Mouse (Mus musculus) midbrain, embryonic 10.5 days (tissue): ENCODE measurements around the gene Mboat7. TPM values are rescaled to one million over a fixed set of nuclear protein-coding genes. Genes with fewer than 3 reads are reported as not detected.

Experiments used
- DNase-seq: peaks from one replicate; pipeline ENCODE4 v3.0.0-alpha.2; 2017; ENCODE audit warnings: low spot score
- H3K27ac ChIP-seq: fragments of 300-500 bp; sonication (generic); replicated peaks from 2 replicates; pipeline ENCODE4 v1.5.1; 2016; ENCODE audit warnings: mild to moderate bottlenecking
- H3K27me3 ChIP-seq: fragments of 300-500 bp; sonication (generic); 2 replicates; pipeline ENCODE4 v1.6.1; 2016; ENCODE audit warnings: low read depth, mild to moderate bottlenecking; ENCODE audit not compliant: poor library complexity, severe bottlenecking
- H3K36me3 ChIP-seq: fragments of 300-500 bp; sonication (generic); 2 replicates; pipeline ENCODE4 v1.6.1; 2016; ENCODE audit warnings: mild to moderate bottlenecking, moderate library complexity
- H3K4me1 ChIP-seq: fragments of 300-500 bp; sonication (generic); 2 replicates; pipeline ENCODE4 v1.6.1; 2016
- H3K4me3 ChIP-seq: fragments of 300-500 bp; sonication (generic); 2 replicates; pipeline ENCODE4 v1.5.1; 2016; ENCODE audit warnings: mild to moderate bottlenecking, moderate library complexity
- H3K9me3 ChIP-seq: fragments of 300-500 bp; sonication (generic); replicated peaks from 2 replicates; pipeline ENCODE4 v1.6.1; 2016; ENCODE audit warnings: mild to moderate bottlenecking
- WGBS: fragments of 180-500 bp; shearing (Covaris S2); methylation state at CpG from one replicate; pipeline ENCODE4 v1.1.7; 2016; 5-methylcytosine and 5-hydroxymethylcytosine counted together
- polyA plus RNA-seq: library from polyadenylated mRNA; unstranded; fragments of >200 nt; fragmentation: Nextera tagmentation; extraction: Ambion mirVana; gene quantifications from 2 replicates; pipeline ENCODE4 v1.2.1, GENCODE M21; 2016

The Mboat7 gene
- polyA plus RNA-seq, 1 experiment from 2014 or later = 30.6 TPM

GRCm38 (mm10) chr7:3646188-3646587 lies 47.1 kb downstream of the Mboat7 start:
- Histone ChIP-seq H3K9me3 (0 out of 2 replicates have a peak, but pooled peaks cover 3% of the 10 kb centered on the region), H3K27ac (peak overlapping the region; percentile 97), H3K4me1 (peaks cover 40% of the 10 kb centered on the region), H3K4me3 (peak overlapping the region; percentile 100), H3K27me3 (0 out of 2 replicates have a peak, but pooled peaks cover 6% of the 10 kb centered on the region), H3K36me3 (peaks cover 54% of the 10 kb centered on the region)
- 32% methylated on average over 9 of the region's 9 CpGs for WGBS
- DNase-seq = no peak

- H3K4me1 ChIP-seq = peaks cover 40% of the 10 kb centered on the region
- H3K36me3 ChIP-seq = peaks cover 54% of the 10 kb centered on the region
- peak overlapping the region; percentile 97 for H3K27ac ChIP-seq
- DNase-seq = no peak
- H3K27me3 ChIP-seq = 0 out of 2 replicates have a peak, but pooled peaks cover 6% of the 10 kb centered on the region
- 0 out of 2 replicates have a peak, but pooled peaks cover 3% of the 10 kb centered on the region for H3K9me3 ChIP-seq
- under 1% methylated on average over 56 of the region's 58 CpGs for WGBS
- H3K4me3 ChIP-seq = peak overlapping the region; percentile 100
Observed at GRCm38 (mm10) chr7:3645488-3646025, 47.8 kb downstream of the Mboat7 start.

GRCm38 (mm10) chr7:3644672-3645487 lies 48.4 kb downstream of the Mboat7 start, which contains the start of gene Cnot3:
TSS of gene Cnot3 (plus strand) at chr7:3645268.
- WGBS = under 1% methylated on average over 58 of the region's 58 CpGs
- Histone ChIP-seq H3K9me3 (0 out of 2 replicates have a peak, but pooled peaks cover 3% of the 10 kb centered on the region), H3K27me3 (0 out of 2 replicates have a peak, but pooled peaks cover 6% of the 10 kb centered on the region), H3K4me1 (peaks cover 40% of the 10 kb centered on the region), H3K36me3 (peaks cover 54% of the 10 kb centered on the region), H3K4me3 (peak within 1 kb of the TSS; percentile 100), H3K27ac (peak within 1 kb of the TSS; percentile 97)
- peak; percentile 98 for DNase-seq

GRCm38 (mm10) chr7:3644348-3644671 lies 49.0 kb downstream of the Mboat7 start:
- peaks cover 56% of the 10 kb centered on the region for H3K36me3 ChIP-seq
- peak overlapping the region; percentile 97 for H3K27ac ChIP-seq
- WGBS = under 1% methylated on average over 11 of the region's 11 CpGs

GRCm38 (mm10) chr7:3643843-3644242 lies 49.5 kb downstream of the Mboat7 start:
- Histone ChIP-seq H3K4me1 (peaks cover 37% of the 10 kb centered on the region), H3K27me3 (0 out of 2 replicates have a peak, but pooled peaks cover 6% of the 10 kb centered on the region), H3K4me3 (peak overlapping the region; percentile 100), H3K36me3 (peaks cover 57% of the 10 kb centered on the region), H3K27ac (peak overlapping the region; percentile 97; the same call in 1 of the 2 replicates), H3K9me3 (0 out of 2 replicates have a peak, but pooled peaks cover 3% of the 10 kb centered on the region)
- no peak for DNase-seq
- 27% methylated on average over 9 of the region's 9 CpGs for WGBS

More at GRCm38 (mm10) chr7:3644348-3644671, 49.0 kb downstream of the Mboat7 start:
- 0 out of 2 replicates have a peak, but pooled peaks cover 3% of the 10 kb centered on the region for H3K9me3 ChIP-seq
- 0 out of 2 replicates have a peak, but pooled peaks cover 6% of the 10 kb centered on the region for H3K27me3 ChIP-seq
- no peak for DNase-seq
- peak overlapping the region; percentile 100 for H3K4me3 ChIP-seq
- H3K4me1 ChIP-seq = peaks cover 40% of the 10 kb centered on the region

- peak overlapping the region; percentile 100; the same call in 1 of the 2 replicates for H3K4me3 ChIP-seq
- 0 out of 2 replicates have a peak, but pooled peaks cover 3% of the 10 kb centered on the region for H3K9me3 ChIP-seq
- no peak for DNase-seq
- H3K27me3 ChIP-seq = 0 out of 2 replicates have a peak, but pooled peaks cover 6% of the 10 kb centered on the region
- peaks cover 32% of the 10 kb centered on the region for H3K4me1 ChIP-seq
- H3K36me3 ChIP-seq = peaks cover 57% of the 10 kb centered on the region
- no peak overlapping the region for H3K27ac ChIP-seq
- 71% methylated on average over 5 of the region's 5 CpGs for WGBS
Observed at GRCm38 (mm10) chr7:3643412-3643811, 49.9 kb downstream of the Mboat7 start.

GRCm38 (mm10) chr7:3630478-3630815 lies 62.9 kb downstream of the Mboat7 start:
- Histone ChIP-seq H3K9me3 (no peaks in the 10 kb centered on the region), H3K36me3 (peaks cover 56% of the 10 kb centered on the region), H3K4me3 (peak overlapping the region; percentile 78), H3K4me1 (peaks cover 21% of the 10 kb centered on the region), H3K27me3 (no peaks in the 10 kb centered on the region), H3K27ac (peak overlapping the region; percentile 86)
- no peak for DNase-seq
- 63% methylated on average over 3 of the region's 3 CpGs for WGBS

GRCm38 (mm10) chr7:3629543-3630477 lies 63.5 kb downstream of the Mboat7 start, which contains the start of the genes Tfpt and Prpf31:
TSS of gene Tfpt (minus strand) at chr7:3629929.
TSS of gene Prpf31 (plus strand) at chr7:3629985.
- Histone ChIP-seq H3K27ac (peak within 1 kb of the TSS; percentile 86), H3K9me3 (no peaks in the 10 kb centered on the region), H3K27me3 (no peaks in the 10 kb centered on the region), H3K4me3 (peak within 1 kb of the TSS; percentile 78), H3K4me1 (peaks cover 21% of the 10 kb centered on the region), H3K36me3 (peaks cover 56% of the 10 kb centered on the region)
- 2% methylated on average over 47 of the region's 47 CpGs for WGBS
- peak; percentile 94 for DNase-seq

- peaks cover 21% of the 10 kb centered on the region for H3K4me1 ChIP-seq
- peak overlapping the region; percentile 86 for H3K27ac ChIP-seq
- peak overlapping the region; percentile 78 for H3K4me3 ChIP-seq
- H3K36me3 ChIP-seq = peaks cover 56% of the 10 kb centered on the region
- no peaks in the 10 kb centered on the region for H3K9me3 ChIP-seq
- H3K27me3 ChIP-seq = no peaks in the 10 kb centered on the region
- 42% methylated on average over 4 of the region's 4 CpGs for WGBS
- DNase-seq = no peak
Observed at GRCm38 (mm10) chr7:3629030-3629429, 64.3 kb downstream of the Mboat7 start.
